Mouse (Mus musculus) midbrain, postnatal 0 days (tissue): ENCODE results near the gene Hes7. TPM values are rescaled to one million over a fixed set of nuclear protein-coding genes. Genes with fewer than 3 reads are reported as not detected.

ENCODE experiments used
- ATAC-seq: fragments of 200-750 bp; cut with Nextera tagmentation; 2 replicates; pipeline ENCODE4 v1.8.0; 2017; ENCODE audit warnings: moderate number of reproducible peaks, mild to moderate bottlenecking, moderate TSS enrichment, moderate library complexity; ENCODE audit not compliant: low FRiP score
- DNase-seq: peaks from one replicate; pipeline ENCODE4 v3.0.0-alpha.2; 2015; ENCODE audit warnings: low spot score
- H3K27ac ChIP-seq: fragments of 300-500 bp; sonication (generic); 2 replicates; pipeline ENCODE4 v1.5.1; 2014; ENCODE audit warnings: low read depth, mild to moderate bottlenecking, low read length, mixed read lengths
- H3K27me3 ChIP-seq: fragments of 300-500 bp; sonication (generic); 2 replicates; pipeline ENCODE4 v1.6.1; 2014; ENCODE audit warnings: low read length, control low read depth, mixed read lengths; ENCODE audit not compliant: insufficient read depth
- H3K36me3 ChIP-seq: fragments of 300-500 bp; sonication (generic); 2 replicates; pipeline ENCODE4 v1.6.1; 2014; ENCODE audit warnings: low read length, control low read depth, mixed read lengths; ENCODE audit not compliant: insufficient read depth
- H3K4me1 ChIP-seq: fragments of 300-500 bp; sonication (generic); 2 replicates; pipeline ENCODE4 v1.6.1; 2014; ENCODE audit warnings: mild to moderate bottlenecking, control low read depth, antibody characterized with exemption, low read length, mixed read lengths; ENCODE audit not compliant: insufficient read depth
- H3K4me2 ChIP-seq: fragments of 300-500 bp; sonication (generic); 2 replicates; pipeline ENCODE4 v1.6.1; 2014; ENCODE audit warnings: low read depth, mild to moderate bottlenecking, low read length, mixed read lengths; ENCODE audit not compliant: poor library complexity, severe bottlenecking
- H3K4me3 ChIP-seq: fragments of 300-500 bp; sonication (generic); 2 replicates; pipeline ENCODE4 v1.5.1; 2014; ENCODE audit warnings: low read depth, mild to moderate bottlenecking, low read length, moderate library complexity
- H3K9ac ChIP-seq: fragments of 300-500 bp; sonication (generic); replicated peaks from 2 replicates; pipeline ENCODE4 v1.6.1; 2014; ENCODE audit warnings: mild to moderate bottlenecking, low read length, moderate library complexity, mixed read lengths; ENCODE audit not compliant: poor library complexity, severe bottlenecking
- H3K9me3 ChIP-seq: fragments of 300-500 bp; sonication (generic); 2 replicates; pipeline ENCODE4 v1.6.1; 2016; ENCODE audit warnings: low read length, control low read depth
- CTCF ChIP-seq: IDR thresholded peaks from 2 replicates; pipeline ENCODE4 v1.5.1; 2016; ENCODE audit warnings: antibody characterized with exemption, mild to moderate bottlenecking
- WGBS: fragments of 180-500 bp; shearing (Covaris S2); extraction: QIAGEN DNeasy Blood & Tissue Kit; methylation state at CpG from one replicate; pipeline ENCODE4 v1.1.7; 2014; 5-methylcytosine and 5-hydroxymethylcytosine counted together
- polyA plus RNA-seq: library from polyadenylated mRNA; unstranded; fragments of >200 nt; fragmentation: Nextera tagmentation; extraction: Ambion mirVana; gene quantifications from 2 replicates; pipeline ENCODE4 v1.2.1, GENCODE M21; 2015
- total RNA-seq: library from RNA; depleted of rRNA; stranded (reverse); fragments of >200 nt; gene quantifications from 2 replicates; pipeline ENCODE4 v1.2.3, GENCODE M21; 2014

Hes7 gene
- total and polyA plus RNA-seq, 2 experiments from 2014 or later, result 2.0 to 2.1 TPM

DNA sequence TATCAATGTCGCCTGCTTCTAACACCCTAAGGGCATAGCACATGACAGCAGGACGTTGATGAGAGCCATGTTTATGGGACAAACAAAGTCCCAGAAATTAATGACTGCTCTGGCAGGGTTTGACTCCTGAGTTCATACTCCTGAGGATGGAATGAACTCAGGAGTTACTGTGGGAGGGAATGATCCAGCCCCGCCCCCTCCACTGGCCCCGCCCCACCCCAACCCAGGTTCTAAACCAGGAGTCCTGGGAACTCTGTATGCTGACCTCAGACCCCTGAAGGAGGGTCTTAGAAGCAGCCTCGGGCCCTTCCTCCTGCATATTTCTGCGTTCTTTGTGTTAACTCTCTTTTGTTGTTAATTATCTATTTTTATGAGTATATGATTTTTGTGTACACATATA is 34.6 kb upstream of the Hes7 start:
- Histone ChIP-seq H3K4me2 (no peak overlapping the region), H3K27ac (no peak overlapping the region), H3K9me3 (no peaks in the 10 kb centered on the region), H3K4me1 (peaks cover 13% of the 10 kb centered on the region; the same call in 1 of the 2 replicates), H3K9ac (no peak overlapping the region), H3K4me3 (no peak overlapping the region), H3K27me3 (no peaks in the 10 kb centered on the region), H3K36me3 (peaks cover 7% of the 10 kb centered on the region; the same call in 1 of the 2 replicates)
- WGBS, result 62% methylated on average over 6 of the region's 6 CpGs
- ATAC-seq (no peak), DNase-seq (no peak)
- TF ChIP-seq CTCF, result no peak

DNA sequence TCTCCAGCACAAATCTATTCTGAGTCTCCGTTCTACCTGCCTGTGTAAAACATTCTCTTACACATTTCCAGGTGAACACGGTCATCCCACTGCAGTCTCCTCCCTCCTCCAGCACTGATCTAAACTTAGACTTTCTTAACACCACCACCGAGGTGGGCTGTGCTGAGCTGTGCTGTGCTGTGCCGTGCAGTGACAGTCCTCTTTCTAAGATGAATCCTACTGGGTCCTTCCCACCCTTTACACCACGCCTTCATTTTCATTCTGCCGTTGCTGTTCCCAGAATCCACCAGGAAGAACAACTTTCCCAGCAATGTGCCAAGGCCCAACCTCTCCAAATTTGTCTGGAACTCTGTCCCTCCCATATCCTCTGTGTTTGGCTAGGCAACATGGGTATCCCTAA is 33.8 kb upstream of the Hes7 start:
- Histone ChIP-seq H3K9ac (no peak overlapping the region), H3K36me3 (peaks cover 7% of the 10 kb centered on the region; the same call in 1 of the 2 replicates), H3K4me3 (no peak overlapping the region), H3K4me2 (no peak overlapping the region), H3K9me3 (no peaks in the 10 kb centered on the region), H3K27me3 (no peaks in the 10 kb centered on the region), H3K27ac (no peak overlapping the region), H3K4me1 (peaks cover 16% of the 10 kb centered on the region; the same call in 1 of the 2 replicates)
- 68% methylated on average over 6 of the region's 6 CpGs for WGBS
- ATAC-seq, result no peak
- TF ChIP-seq CTCF, result no peak
- no peak for DNase-seq

DNA sequence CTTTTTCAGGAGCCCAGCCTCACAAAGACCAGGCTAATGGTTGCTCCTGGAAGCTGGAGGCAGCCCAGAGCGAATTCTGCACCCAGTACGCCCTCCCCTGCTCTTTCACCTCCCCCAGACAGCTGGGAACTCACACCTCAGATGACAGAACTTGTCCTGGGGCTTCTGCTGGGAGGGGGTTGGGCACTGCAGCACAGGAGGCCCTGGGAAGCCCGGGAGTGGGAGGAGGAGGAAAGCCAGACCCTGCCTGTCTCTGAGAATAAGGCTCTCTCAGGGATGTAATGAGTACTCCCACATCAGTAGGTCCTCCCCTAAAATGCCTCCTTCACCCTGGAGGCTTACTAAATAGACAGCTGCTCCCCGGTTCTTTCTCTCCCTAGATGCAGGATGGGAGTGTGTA is 33.1 kb upstream of the Hes7 start:
- Histone ChIP-seq H3K36me3 (peaks cover 13% of the 10 kb centered on the region; the same call in 1 of the 2 replicates), H3K9me3 (no peaks in the 10 kb centered on the region), H3K27ac (no peak overlapping the region), H3K4me2 (no peak overlapping the region), H3K4me3 (no peak overlapping the region), H3K9ac (no peak overlapping the region), H3K4me1 (peaks cover 16% of the 10 kb centered on the region; the same call in 1 of the 2 replicates), H3K27me3 (no peaks in the 10 kb centered on the region)
- no peak for TF ChIP-seq CTCF
- DNase-seq (no peak), ATAC-seq (no peak)
- WGBS, result 42% methylated on average over 4 of the region's 4 CpGs

DNA sequence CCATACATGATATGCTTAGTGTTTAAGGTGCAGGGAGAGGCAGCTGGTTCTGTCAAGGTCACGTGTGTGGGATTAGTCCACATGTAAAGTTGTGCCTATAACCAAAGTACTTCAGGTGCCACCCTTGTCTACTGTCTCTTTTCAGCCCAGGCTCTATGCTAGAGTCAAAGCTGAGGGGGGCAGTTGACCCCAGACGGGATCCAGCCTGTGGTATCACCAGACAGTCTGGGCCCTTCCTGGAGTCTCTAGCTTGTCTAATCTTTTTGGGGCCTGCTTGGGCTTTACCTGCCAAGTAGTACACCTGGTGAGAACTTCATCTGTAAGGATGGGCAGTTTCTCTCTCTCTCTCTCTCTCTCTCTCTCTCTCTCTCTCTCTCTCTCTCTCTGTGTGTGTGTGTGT is 32.6 kb upstream of the Hes7 start:
- H3K4me2 ChIP-seq, result peak overlapping the region; percentile 97
- WGBS, result 67% methylated on average over 2 of the region's 2 CpGs
- no peaks in the 10 kb centered on the region for H3K27me3 ChIP-seq
- DNase-seq (no peak), ATAC-seq (no peak)
- H3K4me3 ChIP-seq, result no peak overlapping the region
- TF ChIP-seq CTCF, result no peak
- peaks cover 13% of the 10 kb centered on the region; the same call in 1 of the 2 replicates for H3K36me3 ChIP-seq
- H3K9ac ChIP-seq, result no peak overlapping the region; the same call in 1 of the 2 replicates
- peak overlapping the region; percentile 99 for H3K27ac ChIP-seq
- peaks cover 16% of the 10 kb centered on the region; the same call in 1 of the 2 replicates for H3K4me1 ChIP-seq
- H3K9me3 ChIP-seq, result no peaks in the 10 kb centered on the region

DNA sequence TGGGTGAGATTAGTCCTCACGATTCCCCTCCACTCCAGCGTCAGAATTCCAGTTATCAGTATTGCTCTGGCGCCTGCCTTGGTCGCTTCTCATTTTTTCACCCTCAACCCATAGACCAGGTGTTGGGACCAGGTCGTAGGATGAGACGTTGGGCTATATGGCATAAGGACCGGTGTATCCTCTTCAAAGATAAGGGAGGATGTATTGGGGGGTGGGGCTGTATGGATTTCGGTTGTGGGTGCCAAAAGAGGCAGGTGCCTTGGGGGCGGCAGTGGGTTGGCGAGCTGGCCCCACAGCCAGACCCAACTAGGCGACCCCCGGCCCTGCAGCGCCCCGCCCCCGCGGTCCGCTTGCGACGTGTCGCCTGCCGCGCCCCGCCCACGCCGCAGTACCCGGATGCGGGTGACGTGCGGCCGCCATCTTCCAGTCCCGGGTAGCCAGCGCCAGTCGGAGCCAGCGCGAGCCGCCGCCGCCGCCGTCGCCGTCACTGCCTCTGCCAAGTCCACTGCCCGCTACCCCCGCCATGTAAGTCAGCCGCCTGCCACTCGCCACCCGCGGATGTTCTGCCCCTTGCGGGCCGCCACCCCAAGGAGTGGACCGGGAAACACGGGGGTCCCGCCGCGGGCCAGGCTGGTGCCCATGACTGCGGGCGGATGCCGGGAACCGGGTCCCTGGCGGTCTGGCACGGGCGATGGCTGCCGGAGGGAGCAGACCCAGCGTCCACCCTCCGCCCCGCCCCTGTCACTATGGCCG is 31.9 kb upstream of the Hes7 start, which contains the start of gene Vamp2:
TSS of gene Vamp2 (plus strand) at position 388 of the 753 bp plus-strand sequence.
- Histone ChIP-seq H3K4me1 (peaks cover 16% of the 10 kb centered on the region; the same call in 1 of the 2 replicates), H3K27me3 (no peaks in the 10 kb centered on the region), H3K9me3 (no peaks in the 10 kb centered on the region), H3K4me3 (peak within 1 kb of the TSS; percentile 95), H3K9ac (peak within 1 kb of the TSS; percentile 100), H3K36me3 (peaks cover 13% of the 10 kb centered on the region; the same call in 1 of the 2 replicates), H3K4me2 (peak within 1 kb of the TSS; percentile 97), H3K27ac (peak within 1 kb of the TSS; percentile 99)
- WGBS, result 1% methylated on average over 62 of the region's 67 CpGs
- peak; percentile 95 for DNase-seq
- peak; percentile 87 for ATAC-seq
- TF ChIP-seq CTCF, result no peak; the same call in 1 of the 2 replicates
